Mouse (Mus musculus) left cerebral cortex, postnatal 25 days (tissue): Measurements from ENCODE around the gene Fhdc1. TPM values are rescaled to one million over a fixed set of nuclear protein-coding genes. Genes with fewer than 3 reads are reported as not detected.

Source experiments
- DNase-seq, 2 experiments: peaks; one replicate each; pipeline ENCODE4 v3.0.0; 2022; ENCODE audit warnings: low spot score in 2 of 2, mixed read lengths in 1 of 2
- intact Hi-C: fragments of 180-260 bp; cut with DNase I; formaldehyde crosslinking; loops from one replicate; pipeline ENCODE4 v1.15.1; 2025
- total RNA-seq, 2 experiments: library from RNA; stranded (reverse); gene quantifications; 2 replicates each; pipeline ENCODE4 v1.2.3; 2021

The Fhdc1 gene
- total RNA-seq, 2 experiments from 2014 or later: 3.7 to 4.0 TPM

GRCm38 (mm10) chr3:84477498-84477897 lies 2.7 kb downstream of the Fhdc1 start:
- intact Hi-C loops: no loop called here
- no peak for DNase-seq

GRCm38 (mm10) chr3:84474981-84475775 lies 5.1 kb downstream of the Fhdc1 start:
- intact Hi-C loops: no loop called here
- no peak for DNase-seq

GRCm38 (mm10) chr3:84474398-84474797 lies 5.8 kb downstream of the Fhdc1 start:
- intact Hi-C loops: no loop called here
- DNase-seq: no peak

GRCm38 (mm10) chr3:84472955-84473354 lies 7.3 kb downstream of the Fhdc1 start:
- intact Hi-C loops: no loop called here
- no peak for DNase-seq

- no peak for DNase-seq
- intact Hi-C loops: no loop called here
Measured at GRCm38 (mm10) chr3:84472527-84472926, 7.7 kb downstream of the Fhdc1 start.

GRCm38 (mm10) chr3:84471146-84471545 lies 9.1 kb downstream of the Fhdc1 start:
- no peak for DNase-seq
- intact Hi-C loops: no loop called here

- DNase-seq: no peak
Measured at GRCm38 (mm10) chr3:84468111-84468453, 12.1 kb downstream of the Fhdc1 start.

GRCm38 (mm10) chr3:84467419-84468110 lies 12.7 kb downstream of the Fhdc1 start:
- no peak for DNase-seq
- intact Hi-C loops: no loop called here

More at GRCm38 (mm10) chr3:84468111-84468453, 12.1 kb downstream of the Fhdc1 start:
- intact Hi-C loops: no loop called here

- intact Hi-C loops: no loop called here
Measured at GRCm38 (mm10) chr3:84465822-84466500, 14.3 kb downstream of the Fhdc1 start.

GRCm38 (mm10) chr3:84461687-84462086 lies 18.5 kb downstream of the Fhdc1 start:
- intact Hi-C loops: no loop called here
- DNase-seq: no peak

More at GRCm38 (mm10) chr3:84465822-84466500, 14.3 kb downstream of the Fhdc1 start:
- DNase-seq: no peak

- DNase-seq: no peak
Measured at GRCm38 (mm10) chr3:84460952-84461351, 19.3 kb downstream of the Fhdc1 start.

GRCm38 (mm10) chr3:84460499-84460898 lies 19.7 kb downstream of the Fhdc1 start:
- no peak for DNase-seq
- intact Hi-C loops: no loop called here

More at GRCm38 (mm10) chr3:84460952-84461351, 19.3 kb downstream of the Fhdc1 start:
- intact Hi-C loops: no loop called here

GRCm38 (mm10) chr3:84455733-84456417 lies 24.4 kb downstream of the Fhdc1 start:
- no peak for DNase-seq
- intact Hi-C loops: no loop called here

- intact Hi-C loops: no loop called here
- DNase-seq: no peak
Measured at GRCm38 (mm10) chr3:84450651-84451050, 29.6 kb downstream of the Fhdc1 start.

- intact Hi-C loops: no loop called here
- DNase-seq: no peak
Measured at GRCm38 (mm10) chr3:84449015-84449414, 31.2 kb downstream of the Fhdc1 start.

GRCm38 (mm10) chr3:84447803-84448202 lies 32.4 kb downstream of the Fhdc1 start:
- DNase-seq: peak in 1 of 2 experiments; percentile 43
- intact Hi-C loops: no loop called here

GRCm38 (mm10) chr3:84445838-84446237 lies 34.4 kb downstream of the Fhdc1 start:
- intact Hi-C loops: no loop called here
- DNase-seq: no peak

GRCm38 (mm10) chr3:84442890-84443289 lies 37.3 kb downstream of the Fhdc1 start:
- no peak for DNase-seq
- intact Hi-C loops: no loop called here

GRCm38 (mm10) chr3:84439431-84440210 lies 40.6 kb downstream of the Fhdc1 start:
- intact Hi-C loops: loop anchor here (5.0 kb wide), 1 partner anchor 43 kb away; the partner anchor contains the start of gene Fhdc1
- DNase-seq: peak; percentile 41 to 82
